Mouse (Mus musculus): ENCODE measurements around the gene Pkn1. TPM values are rescaled to one million over a fixed set of nuclear protein-coding genes. Genes with fewer than 3 reads are reported as not detected.

Pkn1 gene
- polyA plus RNA-seq, 1 experiment = 61.9 TPM

DNA sequence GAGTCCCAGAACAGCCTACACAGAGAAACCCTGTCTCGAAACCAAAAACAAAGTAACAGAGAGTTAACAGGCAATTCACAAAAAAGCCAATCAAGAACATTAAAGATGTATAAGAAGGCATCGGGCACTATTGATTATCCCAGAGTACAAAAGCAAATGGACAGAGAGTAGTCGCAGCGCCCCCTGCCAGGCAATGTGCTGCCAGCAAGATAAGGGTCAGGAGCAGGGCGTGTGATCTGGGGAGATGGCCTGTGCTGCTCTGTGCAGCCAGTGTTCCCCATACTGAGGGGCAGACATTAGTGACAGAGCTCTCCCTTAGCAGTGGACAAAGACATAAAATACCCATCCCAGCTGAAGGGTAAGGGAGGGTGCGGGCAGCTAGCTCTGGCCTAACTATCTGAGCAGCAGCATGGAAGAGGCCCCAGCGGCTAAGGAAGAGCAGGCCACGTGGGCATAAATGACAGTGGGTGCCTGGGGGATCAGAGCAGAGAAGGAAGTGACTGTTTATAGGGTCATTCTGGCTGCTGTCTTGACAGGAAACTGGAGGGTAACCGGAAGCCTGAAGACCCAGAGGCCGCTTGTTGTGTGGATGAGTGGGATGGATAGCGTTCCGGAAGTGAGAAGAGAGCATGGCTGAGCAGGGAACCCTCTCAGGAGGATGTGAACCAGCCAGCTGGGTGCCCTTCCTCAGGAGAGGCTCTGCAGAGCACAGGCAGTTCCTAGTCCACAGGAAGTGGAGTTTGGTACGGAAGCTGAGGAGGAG lies 42.3 kb downstream of the Pkn1 start:
- DNase-seq (ENCODE audit: extremely low spot score in 1 of 2, low spot score in 1 of 2) = no peak

DNA sequence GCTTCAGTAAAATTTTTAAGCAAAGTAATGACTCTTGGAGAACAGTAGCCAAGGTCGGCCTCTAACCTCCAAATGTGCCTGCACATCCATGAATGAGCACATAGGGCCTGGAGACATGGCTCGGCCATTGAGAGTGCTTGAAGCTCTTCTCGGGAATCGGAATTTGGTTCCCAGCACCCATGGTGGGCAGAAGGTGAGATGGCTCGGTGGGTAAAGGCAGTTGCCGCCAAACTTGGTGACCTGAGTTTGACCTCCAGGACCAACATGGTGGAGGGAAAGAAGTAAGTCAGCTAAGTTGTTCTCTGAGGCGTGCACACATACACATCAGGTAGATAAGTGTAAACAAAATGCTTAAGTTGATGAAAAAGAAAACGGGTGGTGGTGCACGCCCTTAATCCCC lies 42.9 kb downstream of the Pkn1 start:
- no peak for DNase-seq (ENCODE audit: extremely low spot score in 1 of 2, low spot score in 1 of 2)

DNA sequence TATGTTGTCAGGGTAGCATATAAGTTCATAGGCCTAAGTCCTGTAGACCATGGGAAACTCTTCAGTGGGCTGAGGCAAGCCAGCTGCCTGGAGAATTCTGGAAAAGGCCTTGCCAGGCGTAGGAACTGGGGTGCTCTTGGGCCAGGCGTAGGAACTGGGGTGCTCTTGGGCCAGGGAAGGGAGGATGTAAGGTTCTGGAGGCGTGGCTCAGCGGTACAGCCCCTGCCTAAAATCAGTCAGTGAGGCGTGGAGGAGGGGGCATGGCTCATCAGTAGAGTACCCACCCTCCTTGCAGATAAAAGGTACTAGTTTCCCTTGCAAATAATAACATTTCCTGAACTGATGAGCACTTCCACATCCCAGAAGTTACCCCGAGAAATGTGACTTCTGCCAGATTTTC lies 44.3 kb downstream of the Pkn1 start:
- DNase-seq (ENCODE audit: extremely low spot score in 1 of 2, low spot score in 1 of 2) = no peak

DNA sequence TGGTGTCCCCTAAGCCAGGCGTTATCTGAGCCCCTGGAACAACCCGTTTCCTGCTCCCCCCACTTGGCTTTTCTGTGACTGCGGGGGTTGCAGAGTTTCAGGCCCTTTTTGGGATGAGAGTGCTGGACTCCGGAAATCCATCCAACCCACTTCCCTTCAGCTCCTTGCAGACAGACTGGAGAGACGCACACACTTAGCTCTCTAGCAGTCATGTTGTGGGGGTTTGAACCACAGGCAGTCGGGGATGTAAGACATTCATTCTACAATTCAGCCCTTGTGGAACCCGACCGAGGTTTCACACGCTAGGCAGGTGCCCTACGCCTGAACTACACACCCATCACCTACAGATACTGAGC lies 45.3 kb downstream of the Pkn1 start:
- DNase-seq (ENCODE audit: extremely low spot score in 1 of 2, low spot score in 1 of 2) = no peak

DNA sequence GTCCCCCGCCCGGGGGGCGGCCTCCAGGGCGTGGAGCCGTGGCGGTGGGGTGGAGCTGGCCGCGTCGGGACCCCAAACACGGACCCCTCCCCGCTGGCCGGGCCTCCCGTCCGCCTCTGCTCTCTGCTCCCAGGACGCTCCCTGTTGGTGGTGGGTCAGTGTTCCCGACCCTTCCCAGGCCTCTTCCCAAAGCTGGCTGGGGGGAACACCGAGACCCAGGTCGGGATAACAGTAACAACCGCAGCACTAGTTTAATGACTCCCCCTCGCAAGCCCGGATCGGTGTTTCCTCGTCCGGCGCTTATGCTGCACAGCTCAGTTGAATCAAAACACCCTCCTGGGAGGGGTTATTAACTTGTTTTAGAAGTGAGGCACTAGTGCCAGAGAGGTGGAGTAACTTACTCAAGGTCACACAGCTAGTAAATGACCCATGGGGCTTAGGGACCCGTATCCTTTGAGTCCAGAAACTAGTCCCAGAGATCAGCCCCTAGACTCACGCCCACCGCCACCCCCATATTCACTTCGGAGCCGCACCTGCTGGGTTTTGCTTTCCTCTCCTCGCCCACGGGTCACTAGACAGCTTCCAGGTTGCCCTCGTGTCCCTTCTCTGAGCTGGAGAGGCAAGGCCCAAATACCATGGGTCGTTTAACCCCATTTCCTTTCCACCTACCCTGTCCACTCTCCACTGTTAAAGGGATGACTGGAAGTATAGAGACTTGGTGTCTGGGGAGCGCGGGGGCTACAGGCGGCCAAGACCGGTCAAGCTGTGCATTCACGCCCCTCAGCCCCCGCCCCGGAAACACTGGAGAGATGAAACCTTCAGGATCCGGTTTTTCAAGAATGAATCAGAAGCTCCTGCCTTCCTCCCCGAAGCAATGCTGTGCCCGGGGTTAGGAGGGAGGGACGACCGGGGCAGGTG lies 46.0 kb downstream of the Pkn1 start:
- no peak for DNase-seq (ENCODE audit: extremely low spot score in 1 of 2, low spot score in 1 of 2)

DNA sequence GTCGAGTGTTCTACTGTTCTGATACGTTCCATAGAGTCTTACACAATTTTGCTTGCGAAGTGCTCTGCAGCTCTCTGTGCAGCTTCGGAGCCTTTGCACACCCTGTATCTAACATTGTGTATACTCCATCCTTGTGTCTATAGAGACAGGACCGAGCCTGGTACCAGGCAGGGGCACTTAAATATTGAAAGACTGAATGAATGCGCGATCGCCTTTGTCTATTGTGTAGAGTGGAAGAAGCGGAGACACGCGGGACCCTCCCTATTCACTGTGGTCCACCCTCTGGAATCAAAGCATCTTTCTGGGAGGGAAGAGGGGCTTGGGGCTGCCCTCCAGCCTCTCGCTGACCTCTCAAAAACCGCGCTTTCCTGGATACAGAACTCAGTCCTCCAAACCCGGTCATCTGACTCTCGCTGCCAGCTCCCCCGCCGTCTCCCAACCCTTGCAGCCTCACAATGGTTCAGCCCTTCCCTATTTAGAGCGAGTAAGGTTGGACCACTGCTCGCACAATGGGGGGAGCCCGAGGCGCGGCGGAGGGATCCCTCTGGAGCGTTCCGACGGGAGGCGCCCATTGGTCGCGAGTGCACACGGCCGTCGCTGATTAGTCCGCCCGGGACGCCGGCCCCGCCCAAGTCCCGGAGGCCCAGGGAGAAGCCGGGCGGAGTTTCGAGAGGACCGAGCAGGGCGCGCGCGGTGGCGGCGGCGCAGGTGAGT lies 46.8 kb downstream of the Pkn1 start, which contains the start of gene Gipc1:
TSS of gene Gipc1 (plus strand) at position 648 of the 714 bp plus-strand sequence.
- peak; percentile 93 to 98 for DNase-seq (ENCODE audit: extremely low spot score in 1 of 2, low spot score in 1 of 2)

DNA sequence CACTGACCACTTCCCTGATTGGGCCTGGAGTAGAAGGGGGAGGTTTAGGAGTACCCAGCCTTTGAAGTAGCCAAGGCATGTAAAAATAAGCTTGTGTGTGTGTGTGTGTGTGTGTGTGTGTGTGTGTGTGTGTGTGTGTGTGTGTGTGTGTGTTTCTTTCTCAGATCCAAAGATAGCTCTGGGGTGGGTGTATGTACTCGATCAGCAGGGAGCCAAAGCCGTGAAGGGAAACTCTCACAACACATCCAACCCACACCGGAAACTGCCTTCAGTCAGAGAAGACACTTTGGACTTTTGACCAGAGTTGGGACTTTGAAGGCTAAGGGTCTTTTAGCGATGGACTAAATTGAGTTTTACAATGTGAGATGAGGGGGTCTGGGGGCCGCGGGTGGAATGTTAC lies 49.3 kb downstream of the Pkn1 start:
- peak in 1 of 2 experiments; percentile 44 for DNase-seq (ENCODE audit: extremely low spot score in 1 of 2, low spot score in 1 of 2)

DNA sequence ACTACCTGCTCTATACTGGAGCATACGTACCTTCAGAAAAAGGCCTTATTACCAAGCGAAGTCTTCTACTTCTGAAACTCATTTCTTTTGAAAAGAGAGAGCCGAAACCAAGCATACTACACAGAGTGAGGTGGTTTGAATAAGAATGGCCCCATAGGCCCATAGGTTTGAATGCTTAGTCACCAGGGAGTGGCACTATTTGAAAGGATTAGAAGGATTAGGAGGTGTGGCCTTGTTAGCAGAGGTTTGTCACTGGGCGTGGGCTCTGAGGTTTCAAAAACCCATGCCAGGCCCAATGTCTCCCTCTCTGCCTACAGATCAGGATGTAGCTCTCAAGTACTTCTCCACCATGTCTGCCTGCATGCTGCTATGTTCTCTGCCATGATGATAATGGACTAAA lies 50.9 kb downstream of the Pkn1 start:
- no peak for DNase-seq (ENCODE audit: extremely low spot score in 1 of 2, low spot score in 1 of 2)

DNA sequence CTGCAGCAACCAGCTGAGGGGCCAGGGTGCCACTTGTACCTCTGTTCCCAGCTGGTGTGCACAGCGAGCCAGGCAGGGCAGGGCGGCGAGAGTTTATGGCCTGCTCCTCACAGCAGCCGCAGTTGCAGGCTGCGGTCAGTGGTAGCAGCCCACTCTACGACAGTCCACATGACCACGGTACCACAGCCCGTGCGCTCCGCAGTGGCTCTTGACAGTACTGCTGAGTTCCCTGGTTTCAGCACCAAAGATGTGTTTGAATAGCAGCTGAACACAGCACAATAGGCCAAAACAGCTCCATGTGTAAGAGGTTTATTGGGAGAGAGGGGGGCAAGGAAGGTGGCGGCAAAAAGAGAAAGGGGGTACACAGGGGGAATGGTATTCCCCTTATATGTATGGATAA lies 51.5 kb downstream of the Pkn1 start:
- no peak for DNase-seq (ENCODE audit: extremely low spot score in 1 of 2, low spot score in 1 of 2)

DNA sequence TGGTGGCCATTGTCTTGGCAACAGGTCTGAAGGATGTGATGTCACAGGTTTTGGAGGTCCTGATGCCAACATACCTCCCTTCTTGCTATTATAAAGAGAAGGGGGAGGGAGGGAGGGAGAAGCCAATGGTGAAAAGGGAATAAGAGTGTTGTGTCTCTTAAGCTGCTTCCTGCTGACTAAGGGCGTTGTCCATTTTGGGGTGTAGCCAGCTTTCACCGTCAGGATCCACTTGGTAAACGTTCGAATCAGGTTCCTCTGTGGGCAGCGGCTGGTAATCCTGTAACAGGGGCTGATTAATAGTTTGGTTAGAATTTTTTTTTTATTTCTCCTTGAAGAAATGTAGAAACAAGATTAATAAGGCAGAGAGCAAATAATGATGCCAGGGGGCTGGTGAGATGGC lies 59.3 kb downstream of the Pkn1 start:
- DNase-seq (ENCODE audit: extremely low spot score in 1 of 2, low spot score in 1 of 2) = no peak

DNA sequence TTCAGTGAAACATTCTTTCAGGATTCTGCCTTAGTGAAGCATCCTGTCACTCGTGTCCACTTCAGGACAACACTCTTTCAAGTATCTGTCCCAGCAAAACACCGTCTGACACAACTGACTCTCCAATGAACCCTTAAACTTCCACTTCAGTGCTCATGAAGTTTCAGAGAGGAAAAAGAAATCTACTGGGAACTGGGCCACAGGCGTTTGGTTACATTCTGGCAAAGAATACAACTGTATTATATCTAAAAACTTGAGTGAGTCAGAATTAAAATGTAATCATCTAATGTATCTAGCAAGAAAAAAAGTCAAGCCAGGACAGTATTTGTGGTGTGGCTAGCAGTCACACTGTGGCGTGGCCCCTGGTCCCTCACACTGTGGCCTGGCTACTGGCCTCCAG lies 60.1 kb downstream of the Pkn1 start:
- no peak for DNase-seq (ENCODE audit: extremely low spot score in 1 of 2, low spot score in 1 of 2)

DNA sequence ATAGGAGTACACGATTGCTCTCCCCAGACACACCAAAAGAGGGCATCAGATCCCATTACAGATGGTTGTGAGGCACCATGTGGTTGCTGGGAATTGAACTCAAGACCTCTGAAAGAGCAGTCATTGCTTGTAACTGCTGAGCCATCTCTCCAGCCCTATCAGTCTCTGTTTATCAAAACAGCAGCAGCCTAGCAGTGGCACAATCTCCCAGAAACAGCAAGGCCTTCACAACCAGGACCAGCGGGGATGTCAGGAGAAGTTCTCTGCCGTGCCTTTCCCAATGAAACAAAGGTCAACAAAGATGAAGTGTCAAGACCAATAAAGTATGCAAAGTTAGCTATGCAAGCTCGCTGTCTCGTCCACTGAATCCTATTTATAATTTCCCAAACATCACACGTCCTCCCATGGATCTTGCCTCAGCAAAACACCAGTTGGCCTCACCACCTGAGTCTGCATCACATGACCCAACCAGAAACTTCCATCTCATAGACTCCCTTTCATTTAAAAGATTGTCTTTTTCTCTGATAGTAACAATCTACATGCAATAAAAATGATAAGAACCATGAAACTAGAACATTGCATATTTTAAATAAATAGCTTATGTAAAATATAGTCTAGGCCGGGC lies 66.8 kb downstream of the Pkn1 start:
- no peak for DNase-seq (ENCODE audit: extremely low spot score in 1 of 2, low spot score in 1 of 2)

DNA sequence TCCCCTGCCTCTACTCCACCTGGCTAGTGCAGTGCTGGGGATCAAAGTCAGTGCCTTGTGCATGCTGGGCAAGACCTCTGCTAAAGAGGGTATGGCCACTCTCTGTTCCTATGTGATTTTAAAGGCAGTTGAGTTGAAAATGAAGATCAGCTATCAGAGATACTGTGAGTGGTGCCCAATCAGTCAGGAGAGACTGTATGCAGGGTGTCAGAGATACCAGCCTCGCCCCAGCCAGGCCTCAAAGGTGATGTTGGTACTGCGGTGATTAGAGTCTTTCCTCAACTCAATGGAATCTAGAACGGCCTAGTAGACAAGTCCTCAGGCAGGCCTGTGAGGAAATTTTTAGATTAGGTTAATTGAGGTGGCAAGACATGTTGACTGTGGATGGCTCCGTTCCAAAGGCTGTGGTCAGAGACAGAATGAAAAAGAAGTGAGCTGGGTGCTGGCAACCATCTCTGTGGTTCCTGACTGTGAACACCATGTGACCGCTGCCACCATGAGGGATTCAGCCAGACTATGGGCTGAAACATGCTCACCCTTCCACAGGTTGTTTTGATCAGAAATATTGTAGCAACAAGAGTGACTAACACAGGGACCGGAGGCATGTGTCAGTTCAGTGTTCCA lies 73.2 kb downstream of the Pkn1 start:
- DNase-seq (ENCODE audit: extremely low spot score in 1 of 2, low spot score in 1 of 2) = no peak

DNA sequence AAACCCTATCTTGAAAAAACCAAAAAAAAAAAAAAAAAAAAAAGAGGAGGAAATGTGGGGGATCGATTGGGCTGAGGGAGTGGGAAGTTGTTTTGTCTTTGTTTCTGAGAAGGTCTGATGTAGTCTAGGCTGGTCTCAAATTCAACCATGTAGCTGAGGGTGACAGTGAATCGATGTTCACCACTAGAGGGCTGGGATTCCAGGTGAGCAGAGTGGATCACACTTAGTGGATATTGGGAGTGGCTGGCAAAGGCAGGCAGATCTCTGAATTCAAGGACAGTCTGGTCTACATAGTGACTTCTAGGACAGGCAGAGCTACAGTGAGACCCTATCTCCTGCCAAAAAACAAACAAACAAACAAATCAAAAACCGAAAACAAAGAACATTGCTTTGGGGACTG lies 74.2 kb downstream of the Pkn1 start:
- peak in 1 of 2 experiments; percentile 63 for DNase-seq (ENCODE audit: extremely low spot score in 1 of 2, low spot score in 1 of 2)

DNA sequence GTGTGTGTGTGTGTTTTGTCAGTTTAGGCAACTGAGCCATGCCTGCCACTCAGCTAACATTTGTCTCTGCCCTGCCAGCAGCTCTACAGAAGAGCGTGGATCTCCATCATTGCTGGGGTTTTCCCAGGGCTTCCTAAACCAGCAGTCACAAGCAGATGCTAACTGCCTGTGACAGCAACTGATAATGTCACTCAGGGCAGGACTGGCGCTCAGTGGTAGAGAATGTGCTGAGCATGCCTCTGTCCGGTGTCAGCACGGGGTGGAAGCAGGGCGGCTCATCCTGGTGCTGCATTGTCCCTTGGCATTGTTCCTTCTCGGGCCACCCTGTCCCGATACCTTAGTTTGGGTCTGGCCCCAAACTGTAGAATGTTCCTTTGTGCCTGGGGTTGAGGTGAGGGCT lies 75.4 kb downstream of the Pkn1 start:
- no peak for DNase-seq (ENCODE audit: extremely low spot score in 1 of 2, low spot score in 1 of 2)

DNA sequence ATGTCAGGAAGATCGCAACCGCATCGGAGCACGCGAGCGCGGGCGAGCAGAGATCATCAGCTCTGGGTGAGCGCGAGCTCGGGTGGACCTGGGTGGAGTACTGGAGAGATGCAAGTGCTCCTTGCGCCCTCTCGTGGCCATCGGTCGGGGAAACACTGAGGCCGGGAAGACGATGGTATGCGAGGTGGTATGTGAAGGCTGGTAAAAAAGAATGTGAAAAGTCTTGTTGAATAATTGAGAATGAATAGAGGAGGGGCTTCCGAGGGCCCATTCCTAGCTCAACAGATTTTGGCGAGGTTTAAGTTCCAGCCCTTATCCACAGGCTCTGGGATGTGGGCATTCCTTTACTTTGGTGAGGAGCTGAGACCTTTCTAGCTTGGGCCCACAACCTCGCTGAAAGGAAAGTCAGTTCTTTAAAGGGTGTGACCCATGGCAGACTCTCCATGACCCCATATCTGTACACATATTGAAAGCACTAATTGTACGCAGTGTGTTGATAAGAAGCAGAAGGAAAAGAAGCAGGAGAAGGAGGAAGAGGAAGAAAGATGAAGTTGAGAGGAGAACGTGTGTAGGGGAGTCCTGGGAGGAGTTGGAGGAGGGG lies 76.5 kb downstream of the Pkn1 start:
- DNase-seq (ENCODE audit: extremely low spot score in 1 of 2, low spot score in 1 of 2) = peak; percentile 84 to 96

DNA sequence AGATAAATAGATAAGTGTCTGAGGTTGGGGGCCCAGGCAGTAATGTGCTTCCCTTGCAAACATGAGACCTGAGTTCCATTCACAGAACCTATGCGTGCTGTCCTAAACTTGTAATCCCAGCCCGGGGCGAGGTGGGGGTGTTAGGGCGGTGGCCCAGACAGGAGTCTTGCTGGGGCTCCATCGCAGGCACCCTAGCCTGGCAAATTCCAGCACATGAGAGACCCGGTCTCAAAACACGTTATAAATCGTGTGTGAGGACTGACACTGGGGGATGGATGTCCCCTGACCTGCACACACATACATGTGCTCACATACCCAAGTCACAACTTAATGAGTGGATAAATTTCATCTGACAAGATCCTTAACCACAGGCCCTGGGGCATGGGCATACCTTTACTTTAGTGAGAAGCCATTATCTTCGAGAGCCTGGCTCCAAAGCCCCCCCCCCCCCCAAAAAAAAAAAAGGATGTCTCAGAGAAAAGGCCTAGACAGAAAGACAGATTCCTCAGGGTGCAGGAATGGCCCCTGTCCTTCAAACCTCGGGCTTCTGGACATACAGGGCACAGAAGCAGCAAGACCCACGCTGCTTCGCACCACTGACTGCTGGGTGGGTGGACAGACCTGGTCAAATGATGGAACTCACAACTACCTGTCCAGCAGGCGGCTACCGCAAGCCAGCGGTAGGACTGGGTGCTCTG lies 77.1 kb downstream of the Pkn1 start:
- DNase-seq (ENCODE audit: extremely low spot score in 1 of 2, low spot score in 1 of 2) = no peak

DNA sequence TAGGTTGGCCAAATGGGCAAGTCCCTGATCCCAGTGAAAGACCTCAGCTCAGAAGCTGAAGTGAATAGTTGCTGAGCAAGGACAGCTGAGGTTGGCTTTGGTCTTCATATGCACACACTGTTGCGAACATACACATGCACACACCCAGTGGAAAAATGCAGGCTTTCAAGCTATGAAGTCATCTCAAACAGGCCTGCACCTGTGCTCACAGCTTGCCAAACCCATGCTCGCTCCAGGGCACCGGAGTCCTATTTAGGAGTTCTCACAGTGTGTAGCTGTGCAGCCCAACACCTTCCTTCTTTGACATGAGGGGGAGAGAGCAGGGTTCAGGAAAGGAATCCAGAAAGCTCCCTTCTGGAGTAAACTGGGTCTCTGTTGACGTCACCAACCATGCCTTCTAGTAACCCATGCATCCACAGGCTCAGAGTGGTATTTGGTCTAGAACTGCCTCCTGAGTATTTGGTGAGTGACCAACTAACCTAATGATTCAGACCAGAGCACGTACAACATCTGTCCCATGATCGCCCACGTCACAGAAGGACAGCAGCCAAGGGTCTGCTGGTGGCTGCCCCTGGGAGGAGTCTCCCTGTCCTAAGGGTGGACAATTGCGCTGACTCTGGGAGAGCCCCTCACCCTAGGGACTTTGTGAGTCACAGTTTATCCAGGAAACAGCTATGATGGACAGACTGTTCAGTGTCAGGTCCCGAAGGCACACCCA lies 79.3 kb downstream of the Pkn1 start:
- DNase-seq (ENCODE audit: extremely low spot score in 1 of 2, low spot score in 1 of 2) = no peak

DNA sequence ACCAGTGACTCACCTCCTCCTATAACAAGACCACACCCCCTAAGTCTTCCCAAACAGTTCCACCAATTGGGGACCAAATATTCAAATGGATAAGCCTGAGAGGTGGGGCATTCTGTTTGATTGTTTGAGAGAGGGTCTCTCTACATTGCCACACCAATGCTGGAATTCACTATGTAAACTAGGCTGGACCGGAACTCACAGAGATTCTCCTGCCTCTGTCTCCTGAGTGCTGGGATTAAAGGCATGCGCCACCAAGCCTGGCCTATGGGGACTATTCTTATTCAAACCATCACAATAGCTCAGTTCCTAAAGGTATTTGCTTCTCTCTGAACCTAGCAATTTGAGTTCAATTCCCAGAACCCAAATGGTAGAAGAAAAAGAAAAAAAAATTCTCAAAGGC lies 80.4 kb downstream of the Pkn1 start:
- DNase-seq (ENCODE audit: extremely low spot score in 1 of 2, low spot score in 1 of 2) = no peak
